Mouse (Mus musculus): ENCODE measurements around the gene Morn1. TPM values are rescaled to one million over a fixed set of nuclear protein-coding genes. Genes with fewer than 3 reads are reported as not detected.
"Not testable (repeated sequence)": the region's sequence is repeated elsewhere in the genome, so short reads cannot be mapped to it uniquely, and the experiment has no call there.

Morn1 gene
- total RNA-seq, 2 experiments from 2014 or later: 3.9 to 4.4 TPM

GRCm38 (mm10) chr4:155076677-155077076, 9.7 kb upstream of the Morn1 start:
- DNase-seq (ENCODE audit: low spot score in 2 of 2): no peak

DNA sequence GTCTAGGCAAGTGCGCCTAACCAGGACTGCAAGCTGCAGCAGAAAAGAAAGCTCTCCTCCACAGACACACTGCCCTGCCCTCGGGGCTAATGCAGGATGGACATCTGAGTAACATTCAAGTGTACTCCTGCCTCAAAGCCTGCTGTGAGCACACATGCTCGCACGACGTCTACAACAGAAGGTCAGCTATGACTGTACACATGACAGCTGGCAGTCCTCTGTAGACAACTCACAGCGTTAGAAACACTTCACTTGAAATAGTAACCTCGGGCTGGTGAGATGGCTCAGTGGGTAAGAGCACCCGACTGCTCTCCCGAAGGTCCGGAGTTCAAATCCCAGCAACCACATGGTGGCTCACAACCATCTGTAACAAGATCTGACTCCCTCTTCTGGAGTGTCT, 7.6 kb upstream of the Morn1 start:
- not testable (repeated sequence) for DNase-seq (ENCODE audit: low spot score in 2 of 2)

GRCm38 (mm10) chr4:155079666-155080065, 6.7 kb upstream of the Morn1 start:
- DNase-seq (ENCODE audit: low spot score in 2 of 2): no peak

- DNase-seq (ENCODE audit: low spot score in 2 of 2): no peak
These were observed 2.8 kb upstream of the Morn1 start for GRCm38 (mm10) chr4:155083553-155083952.

DNA sequence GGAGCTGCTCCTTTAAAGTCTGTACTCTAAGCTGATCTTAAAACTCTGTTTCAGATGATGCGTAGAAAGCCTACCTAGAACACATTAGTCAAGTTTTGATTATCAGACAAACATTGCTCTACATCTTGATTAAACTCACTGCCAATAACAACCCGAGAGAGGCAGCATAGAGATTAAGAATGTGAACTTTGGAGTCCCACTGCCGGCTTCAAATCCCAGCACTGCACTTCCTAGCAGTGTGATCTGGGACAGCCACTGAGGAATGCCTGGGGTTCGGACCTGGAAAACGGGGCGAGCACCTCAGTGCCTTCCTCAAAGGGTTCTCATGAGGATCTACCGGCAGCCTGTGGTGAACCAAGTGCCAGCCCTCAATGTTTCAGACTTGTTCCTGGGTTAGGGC, 2.0 kb upstream of the Morn1 start:
- no peak for DNase-seq (ENCODE audit: low spot score in 2 of 2)

- no peak for DNase-seq (ENCODE audit: low spot score in 2 of 2)
These were observed 920 bp upstream of the Morn1 start for GRCm38 (mm10) chr4:155085206-155086107.

DNA sequence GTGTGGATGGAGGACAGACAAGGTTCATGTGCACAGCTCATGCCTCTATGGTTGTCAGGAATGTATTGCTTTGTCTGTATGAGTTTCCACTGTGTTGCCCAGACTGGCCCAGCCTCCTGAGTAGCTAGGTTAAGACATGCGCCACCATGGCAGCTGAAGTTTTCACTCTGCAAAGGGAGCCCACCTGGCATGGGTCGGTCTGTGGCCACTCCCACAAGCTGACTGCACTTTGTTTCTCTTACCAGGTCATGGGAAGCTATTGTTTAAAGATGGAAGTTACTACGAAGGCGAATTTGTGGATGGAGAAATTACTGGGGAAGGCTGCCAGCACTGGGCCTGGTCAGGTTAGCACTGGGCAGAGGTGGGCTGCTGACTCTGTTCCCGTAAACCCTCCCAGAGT, 2.9 kb downstream of the Morn1 start:
- DNase-seq (ENCODE audit: low spot score in 2 of 2): no peak

- DNase-seq (ENCODE audit: low spot score in 2 of 2): no peak
These were observed 3.8 kb downstream of the Morn1 start for GRCm38 (mm10) chr4:155090147-155090546.

DNA sequence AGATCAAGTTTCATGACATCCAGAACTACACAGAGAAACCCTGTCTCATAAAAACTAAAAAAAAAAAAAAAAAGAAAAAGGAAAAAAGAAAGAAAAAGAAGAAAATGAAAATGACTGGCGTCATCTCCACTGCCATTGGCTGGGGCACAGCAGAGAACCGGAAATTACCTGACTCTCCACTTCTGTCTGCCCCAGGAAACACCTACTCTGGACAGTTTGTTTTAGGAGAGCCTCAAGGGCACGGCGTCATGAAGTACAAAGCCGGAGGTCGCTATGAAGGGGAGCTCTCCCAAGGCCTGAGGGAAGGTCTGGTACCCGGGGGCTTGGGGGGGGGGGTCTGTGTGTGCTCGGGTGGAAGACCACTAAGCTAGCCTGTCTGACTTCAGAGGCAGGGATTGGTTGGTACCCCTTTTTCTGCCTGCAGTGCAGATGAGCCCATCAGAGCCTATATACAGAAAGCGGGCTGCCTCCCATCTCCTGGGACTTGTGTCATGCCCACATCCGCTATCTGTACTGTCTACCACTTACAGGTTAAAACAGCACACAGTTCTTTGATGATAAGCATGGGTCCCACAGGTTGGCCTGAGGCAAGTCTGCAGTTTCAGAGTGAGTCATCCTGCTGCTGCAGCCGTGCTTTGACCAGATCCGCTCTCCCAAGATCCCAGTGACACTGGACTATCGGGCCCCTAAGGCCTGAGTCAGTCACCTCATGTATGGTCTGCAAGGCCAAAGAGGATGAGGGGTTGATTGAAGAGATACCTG, 4.5 kb downstream of the Morn1 start:
- DNase-seq (ENCODE audit: low spot score in 2 of 2): no peak

DNA sequence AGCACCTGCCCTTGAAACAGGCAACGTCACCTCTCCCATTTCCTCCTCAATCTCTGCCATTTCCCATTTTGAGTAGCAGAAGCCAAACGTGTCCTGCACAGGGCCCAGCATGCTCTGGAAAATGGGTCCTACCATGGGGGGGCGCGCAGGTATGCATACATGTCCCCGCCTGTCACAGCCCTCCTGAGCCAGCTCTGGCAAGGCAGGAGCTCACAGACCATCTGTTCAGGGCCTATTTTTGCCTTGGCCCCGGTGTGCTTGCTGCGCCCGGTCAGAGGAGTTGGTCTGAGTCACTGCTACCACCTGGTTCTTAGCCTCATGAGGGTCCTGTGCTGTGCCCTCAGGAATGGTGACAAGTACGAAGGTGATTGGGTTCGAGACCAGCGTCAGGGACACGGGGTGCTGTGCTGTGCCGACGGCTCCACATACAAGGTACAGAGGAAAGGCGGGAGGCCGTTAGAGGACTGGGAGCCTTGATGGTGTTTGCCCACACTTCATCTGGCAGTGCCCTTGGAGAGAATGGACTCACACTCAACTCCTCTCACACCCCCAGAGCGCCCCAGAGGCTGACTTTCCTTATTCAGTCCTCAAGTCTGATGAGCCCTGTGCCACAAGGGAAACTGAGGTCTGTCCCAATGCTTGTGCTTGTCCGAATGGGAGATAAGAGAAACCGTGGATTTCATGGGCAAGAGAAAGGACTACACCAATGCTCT, 6.5 kb downstream of the Morn1 start:
- DNase-seq (ENCODE audit: low spot score in 2 of 2): no peak

DNA sequence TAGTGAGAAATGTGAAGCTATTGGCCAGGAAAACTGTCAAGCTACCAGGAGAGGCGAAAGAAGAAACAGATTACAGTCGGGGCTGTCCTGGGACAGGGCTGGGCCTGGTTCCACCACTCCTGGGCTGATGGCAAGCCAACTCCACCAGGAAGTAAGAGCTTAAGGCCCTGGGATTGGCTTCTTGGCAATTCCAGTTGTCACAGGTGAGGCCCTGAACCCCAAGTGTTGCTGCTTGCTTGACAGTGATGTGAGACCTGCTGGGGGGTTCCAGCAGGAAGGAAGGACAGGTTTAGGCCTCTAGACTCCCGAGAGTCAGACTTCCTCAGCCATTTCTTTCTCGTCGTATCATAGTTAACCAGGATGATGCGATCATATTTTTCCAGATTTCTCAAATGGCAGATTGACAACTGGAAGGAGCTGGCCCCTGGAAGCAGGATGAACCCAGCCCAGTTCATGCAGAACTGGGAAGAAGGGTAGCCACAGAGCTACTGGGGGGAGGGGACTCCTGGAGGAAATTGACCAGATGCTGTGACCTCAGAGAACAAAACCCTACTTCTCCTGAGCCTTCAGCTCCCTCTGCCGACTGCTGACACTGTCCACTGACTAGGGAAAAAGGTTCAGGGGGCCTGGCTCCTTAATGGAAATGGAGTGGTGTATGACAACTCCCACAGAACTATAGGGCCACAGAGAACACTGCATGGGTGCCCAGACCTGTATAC, 7.2 kb downstream of the Morn1 start:
- DNase-seq (ENCODE audit: low spot score in 2 of 2): no peak

DNA sequence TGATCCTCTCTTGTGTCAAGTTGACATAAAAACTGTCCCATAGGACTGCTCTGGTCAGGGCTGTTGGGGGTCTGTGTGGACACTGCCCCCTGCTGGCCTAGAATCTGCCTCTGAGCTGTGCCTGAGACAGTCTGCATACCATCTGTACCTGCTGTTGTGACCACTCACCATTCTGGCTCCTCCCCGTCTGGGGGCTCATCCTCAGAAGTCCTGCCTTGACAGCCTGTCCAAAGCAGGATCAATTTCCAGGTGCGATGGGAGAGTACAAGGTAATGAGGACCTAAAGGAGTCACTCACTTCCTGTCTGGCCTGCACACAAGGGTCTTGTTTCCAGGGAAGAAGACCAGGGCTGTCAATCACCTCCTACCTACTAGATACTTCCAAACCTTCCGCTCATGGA, 8.2 kb downstream of the Morn1 start:
- DNase-seq (ENCODE audit: low spot score in 2 of 2): no peak

- peak; percentile 80 to 87 for DNase-seq (ENCODE audit: low spot score in 2 of 2)
These were observed 9.0 kb downstream of the Morn1 start for GRCm38 (mm10) chr4:155095238-155095900.

GRCm38 (mm10) chr4:155095967-155096366, 9.6 kb downstream of the Morn1 start:
- no peak for DNase-seq (ENCODE audit: low spot score in 2 of 2)

DNA sequence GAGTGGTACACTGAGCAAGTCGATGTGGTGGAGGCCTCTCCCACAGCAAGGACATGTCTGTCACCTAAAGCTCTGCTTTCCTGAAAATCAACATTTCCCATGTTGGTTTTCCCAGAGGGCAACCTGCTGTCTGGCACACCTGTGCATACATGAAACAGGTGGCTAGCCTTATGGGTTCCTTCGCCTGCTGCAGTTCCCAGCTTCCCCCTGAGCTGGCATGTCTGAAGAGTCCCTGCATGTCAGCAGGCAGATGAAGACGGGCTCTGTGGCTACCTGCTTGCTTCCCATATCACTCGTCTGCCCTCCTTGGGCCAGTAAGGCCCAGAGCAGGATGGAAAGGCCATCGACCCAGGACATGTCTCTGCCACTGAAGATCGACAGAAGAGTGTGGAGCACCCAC, 11.1 kb downstream of the Morn1 start:
- DNase-seq (ENCODE audit: low spot score in 2 of 2): no peak

- DNase-seq (ENCODE audit: low spot score in 2 of 2): no peak
These were observed 12.2 kb downstream of the Morn1 start for GRCm38 (mm10) chr4:155098572-155098971.

- DNase-seq (ENCODE audit: low spot score in 2 of 2): no peak
These were observed 21.5 kb downstream of the Morn1 start for GRCm38 (mm10) chr4:155107886-155108285.

DNA sequence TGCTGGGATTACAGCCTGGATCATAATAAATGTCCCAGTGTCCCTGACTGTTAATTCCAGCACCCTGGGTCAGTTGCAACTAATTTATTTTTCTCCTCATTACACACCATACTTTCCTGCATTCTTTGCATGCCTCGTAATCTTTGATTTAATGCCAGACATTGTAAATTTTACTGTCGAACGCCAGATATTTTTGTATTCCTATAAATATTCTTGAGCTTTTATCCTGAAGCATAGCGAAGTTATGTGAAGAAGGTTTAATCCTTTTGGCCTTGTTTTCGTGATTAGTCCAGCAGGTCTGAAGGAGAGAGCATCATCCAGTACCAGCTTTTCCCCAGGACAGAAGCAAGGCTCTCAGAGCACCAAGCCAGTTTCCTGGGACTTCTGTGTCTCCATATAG, 23.1 kb downstream of the Morn1 start:
- DNase-seq (ENCODE audit: low spot score in 2 of 2): no peak

DNA sequence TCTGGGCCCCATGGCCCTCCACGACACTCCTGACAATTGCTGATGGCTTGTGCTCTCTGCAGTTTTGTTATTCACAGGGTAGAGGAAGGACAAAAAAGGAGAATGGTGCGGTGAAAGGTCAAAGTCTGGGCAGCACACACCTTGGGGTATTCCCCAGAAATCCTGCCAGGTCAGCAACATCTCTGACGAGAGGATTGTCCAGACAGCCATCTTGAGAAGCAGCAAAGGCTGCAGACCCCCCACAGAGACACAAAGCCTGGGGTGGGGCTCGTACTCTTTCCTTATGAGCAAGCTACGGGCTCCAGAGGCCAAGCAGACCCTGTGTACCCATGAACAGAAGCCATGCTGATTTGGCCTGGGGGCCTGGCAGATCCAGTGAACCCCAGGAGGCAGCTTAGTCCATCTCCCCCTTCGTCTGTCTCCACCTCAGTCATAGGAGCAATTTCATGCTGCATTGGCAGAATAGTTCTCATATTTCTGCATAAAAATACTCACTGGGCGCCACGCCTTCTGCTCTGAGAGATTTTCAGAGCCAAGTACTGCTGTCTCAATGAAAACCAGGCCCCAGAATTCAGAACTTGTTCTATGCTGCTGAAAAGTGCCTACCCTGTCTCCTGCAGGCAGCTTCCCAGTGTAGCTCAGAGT, 27.5 kb downstream of the Morn1 start:
- DNase-seq (ENCODE audit: low spot score in 2 of 2): no peak

DNA sequence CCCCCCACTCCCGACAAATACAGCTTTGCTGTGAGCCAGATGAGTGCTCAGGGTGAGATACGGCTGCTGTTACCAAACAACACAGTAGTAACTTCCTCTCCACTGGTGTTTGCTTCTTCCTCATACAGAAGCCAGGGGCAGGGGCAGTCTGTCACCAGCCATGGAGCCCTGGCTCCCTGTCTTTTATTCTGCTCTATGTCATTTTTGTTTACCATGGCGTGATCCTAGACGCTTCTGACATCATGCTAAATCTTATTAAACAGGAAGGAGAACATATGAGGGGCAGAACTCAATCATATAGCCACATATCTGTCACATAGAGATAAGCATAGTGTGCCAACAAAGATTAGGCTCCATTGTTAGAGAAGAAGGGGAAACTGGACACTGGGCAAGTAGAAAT, 30.2 kb downstream of the Morn1 start:
- DNase-seq (ENCODE audit: low spot score in 2 of 2): no peak

All from gastrocnemius, postnatal 4 days (tissue).